Mouse (Mus musculus) frontal cortex, postnatal 10 days (tissue): ENCODE measurements around the gene Pskh1.

Experiments used
- DNase-seq, 2 experiments: peaks; one replicate each; pipeline ENCODE4 v3.0.0; 2022; ENCODE audit warnings: low spot score in 2 of 2, mixed read lengths in 1 of 2

The Pskh1 gene

DNA sequence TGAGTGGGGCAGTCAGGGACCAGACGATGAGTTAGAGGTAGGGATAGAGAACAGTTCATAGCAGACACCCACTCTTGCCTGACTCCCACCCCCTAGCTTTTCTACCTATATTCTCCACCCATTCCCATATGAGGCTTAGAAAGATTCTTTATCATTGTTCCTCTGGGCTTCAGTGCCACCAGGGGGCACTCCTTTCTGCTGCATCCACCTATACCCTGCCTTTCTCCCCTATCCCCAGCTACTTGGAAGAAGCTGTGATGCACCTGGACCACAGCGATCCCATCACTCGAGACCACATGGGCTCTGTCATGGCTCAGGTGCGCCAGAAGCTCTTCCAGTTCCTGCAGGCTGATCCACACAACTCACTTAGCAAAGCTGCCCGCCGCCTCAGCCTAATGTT is 7.8 kb upstream of the Pskh1 start:
- peak in 1 of 2 experiments; percentile 36 for DNase-seq

DNA sequence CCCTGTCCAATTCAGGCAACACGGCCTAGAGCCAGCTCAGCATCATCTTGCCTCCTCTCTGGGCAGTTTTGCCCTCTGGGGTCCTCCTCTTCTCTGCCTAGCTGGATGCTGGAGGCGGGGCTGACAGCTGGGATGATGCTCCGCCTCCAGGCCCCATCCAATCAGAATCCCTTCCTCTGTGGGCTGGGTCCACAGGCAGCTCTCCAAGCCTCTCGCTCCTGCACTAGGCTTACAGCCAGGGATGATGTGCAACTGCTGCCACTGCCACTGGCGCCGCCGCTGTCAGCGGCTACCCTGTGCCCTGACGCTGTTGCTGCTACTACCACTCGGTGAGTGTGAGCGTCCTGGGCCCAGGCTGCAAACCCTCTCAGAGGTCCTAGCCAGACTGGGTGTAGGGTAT is 6.9 kb upstream of the Pskh1 start, which contains the start of gene Nrn1l:
Nrn1l (plus strand) TSS at position 229 of the 400 bp plus-strand sequence.
- DNase-seq, result peak; percentile 72 to 78

- DNase-seq, result no peak
These were observed 2.3 kb upstream of the Pskh1 start for GRCm38 (mm10) chr8:105897801-105898480.

GRCm38 (mm10) chr8:105900941-105901616 is 838 bp downstream of the Pskh1 start:
- DNase-seq, result no peak

- DNase-seq, result no peak
These were observed 19.1 kb downstream of the Pskh1 start for GRCm38 (mm10) chr8:105919390-105919789.

GRCm38 (mm10) chr8:105925123-105925522 is 24.9 kb downstream of the Pskh1 start:
- DNase-seq, result no peak

DNA sequence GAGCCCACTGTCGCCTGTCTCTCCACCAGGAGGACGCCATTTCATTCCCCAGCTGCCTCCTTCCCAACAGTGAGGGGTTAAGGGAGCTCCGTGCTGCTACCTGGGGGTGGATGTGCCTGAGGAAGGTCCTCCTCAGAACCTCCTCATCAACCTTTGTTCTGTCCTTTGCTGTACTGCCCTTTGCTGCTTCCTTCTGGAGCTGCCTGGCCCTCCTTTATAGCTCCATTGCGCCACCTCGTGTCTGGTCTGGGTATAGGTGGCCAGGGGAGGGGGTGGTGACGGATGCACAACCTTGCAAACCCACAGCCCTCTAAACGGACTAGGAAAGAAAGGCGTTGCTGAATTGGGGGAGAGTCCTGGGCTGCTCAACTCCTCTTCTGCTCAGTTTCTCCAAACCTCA is 30.4 kb downstream of the Pskh1 start:
- peak in 1 of 2 experiments; percentile 76 for DNase-seq

DNA sequence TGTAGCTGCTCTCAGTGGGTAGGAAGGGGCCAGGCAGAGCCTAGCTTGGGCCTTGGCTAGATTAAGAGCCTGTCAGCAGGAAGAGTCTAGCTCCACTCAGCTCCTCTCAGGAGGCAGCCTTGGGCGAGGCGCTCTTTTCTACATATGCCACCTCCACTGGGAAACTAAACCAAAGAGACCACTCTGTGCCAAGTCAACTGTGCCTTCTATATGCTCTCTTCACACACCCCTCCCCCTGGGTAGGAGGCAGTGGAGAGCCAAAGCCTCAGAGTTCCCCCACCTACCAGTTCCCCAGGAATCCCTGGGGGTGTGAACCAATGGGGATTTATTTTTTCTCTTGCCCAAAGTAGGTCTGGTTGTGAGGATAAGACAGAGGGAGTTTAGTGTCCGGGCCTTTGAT is 31.0 kb downstream of the Pskh1 start:
- DNase-seq, result no peak

GRCm38 (mm10) chr8:105932525-105932924 is 32.3 kb downstream of the Pskh1 start:
- no peak for DNase-seq

DNA sequence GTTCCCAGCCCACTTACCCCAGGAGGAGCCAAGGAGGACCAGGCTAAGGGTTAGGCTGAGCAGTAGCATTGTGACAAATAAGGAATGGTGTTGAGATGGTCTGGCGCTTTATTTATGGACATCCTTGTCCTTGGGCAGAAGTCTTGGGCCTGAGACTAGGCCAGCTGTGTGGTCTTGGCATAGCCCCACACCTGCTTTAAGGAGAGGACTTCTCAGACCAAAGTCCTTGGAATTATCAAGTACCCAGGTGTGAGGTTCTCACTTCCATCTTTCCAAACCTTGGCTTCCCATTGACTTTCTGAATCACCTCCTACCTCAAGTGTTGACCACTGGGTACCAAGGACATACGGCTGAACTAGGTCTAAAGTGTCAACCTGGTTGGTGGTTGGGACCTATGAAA is 33.5 kb downstream of the Pskh1 start, which contains the start of gene Ctrl:
Ctrl (minus strand) TSS at position 101 of the 400 bp plus-strand sequence.
- DNase-seq, result no peak

DNA sequence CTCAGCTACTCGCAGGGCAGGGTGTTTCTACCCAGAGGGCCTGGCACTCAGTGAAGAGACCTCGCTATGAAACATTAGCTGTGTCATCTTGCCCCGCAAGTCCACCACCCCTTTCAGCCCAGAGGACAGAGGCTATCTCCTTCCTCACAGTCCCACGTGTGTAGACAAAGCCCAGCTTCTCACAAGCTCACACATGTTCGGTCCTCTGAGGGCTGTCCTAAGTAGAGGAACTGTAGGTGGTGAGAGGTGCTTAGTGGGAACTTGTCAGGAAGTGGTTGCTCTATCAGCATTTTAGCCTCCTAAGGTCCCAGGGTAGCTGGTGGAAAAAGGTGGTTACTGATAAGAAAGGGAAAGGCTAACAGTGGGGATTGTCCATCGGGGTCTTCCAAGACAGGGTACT is 34.9 kb downstream of the Pskh1 start:
- no peak for DNase-seq

GRCm38 (mm10) chr8:105935863-105936603 is 35.8 kb downstream of the Pskh1 start:
- no peak for DNase-seq

- peak; percentile 82 to 85 for DNase-seq
These were observed 36.7 kb downstream of the Pskh1 start for GRCm38 (mm10) chr8:105936866-105937475.

DNA sequence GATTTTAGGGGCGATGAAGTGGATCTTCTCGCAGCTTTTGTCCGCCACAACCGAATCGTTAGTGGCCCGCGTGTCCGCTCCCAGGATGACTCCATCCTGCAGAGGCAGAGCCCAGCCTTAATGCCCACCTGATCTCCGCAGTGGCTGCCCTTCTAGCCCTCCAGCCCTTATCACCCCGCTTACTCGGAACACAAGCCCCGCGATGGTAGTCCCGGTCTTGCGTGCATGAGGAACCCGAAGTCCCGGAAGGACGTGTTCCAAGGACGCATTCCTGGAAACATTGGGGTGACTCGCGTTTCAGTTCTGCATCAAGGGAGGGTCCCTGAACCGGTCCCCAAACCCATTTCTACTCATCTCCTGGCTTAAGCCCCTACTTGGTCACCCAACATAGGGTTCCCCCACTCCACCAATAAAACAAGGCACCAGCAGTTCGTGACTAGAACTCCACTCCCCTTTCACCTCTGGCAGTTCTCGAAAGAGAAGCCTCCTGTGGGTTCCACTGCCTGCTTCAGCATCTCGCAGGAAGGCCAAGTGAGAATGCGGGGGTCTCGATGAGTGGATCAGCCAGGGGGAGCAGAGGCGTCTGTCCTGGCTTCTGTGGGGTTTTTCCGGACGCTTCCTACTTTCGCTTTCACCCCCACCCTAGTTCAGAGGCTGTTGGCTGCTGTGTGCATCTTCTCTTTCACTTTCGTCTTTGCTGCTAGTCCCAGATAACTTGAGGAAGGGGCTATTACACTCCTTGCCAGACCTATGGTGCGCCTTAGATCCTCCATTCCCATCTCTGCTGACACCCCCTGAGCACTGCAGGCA is 37.5 kb downstream of the Pskh1 start:
- DNase-seq, result no peak

- no peak for DNase-seq
These were observed 38.0 kb downstream of the Pskh1 start, which contains the start of gene Psmb10 for GRCm38 (mm10) chr8:105938306-105938669. Psmb10 (minus strand) TSS chr8:105938444.

GRCm38 (mm10) chr8:105942026-105942425 is 41.8 kb downstream of the Pskh1 start:
- no peak for DNase-seq

GRCm38 (mm10) chr8:105942542-105942941 is 42.3 kb downstream of the Pskh1 start:
- DNase-seq, result no peak

DNA sequence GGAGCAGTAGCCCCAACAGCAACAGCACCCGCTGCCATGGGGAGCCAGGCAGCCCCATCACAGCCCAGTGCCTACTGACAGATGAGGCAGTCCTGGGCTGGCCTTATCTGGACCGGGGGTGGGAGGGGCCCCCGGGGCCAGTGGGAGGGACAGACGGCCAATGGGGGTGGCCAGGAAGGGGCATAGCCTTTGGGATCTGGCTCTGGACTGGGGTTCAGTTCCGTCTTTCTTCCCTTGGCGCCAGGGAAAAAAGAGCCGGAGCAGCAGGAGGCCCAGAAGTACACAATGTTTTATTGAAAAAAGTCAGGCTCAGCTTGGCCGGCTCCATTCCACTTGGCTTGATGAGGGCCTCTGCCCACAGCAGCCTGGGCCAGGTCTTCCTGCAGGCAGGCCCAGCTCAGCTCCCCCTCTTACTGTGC is 43.1 kb downstream of the Pskh1 start, which contains the start of gene Lcat:
Lcat (minus strand) TSS at position 62 of the 419 bp plus-strand sequence.
- no peak for DNase-seq

DNA sequence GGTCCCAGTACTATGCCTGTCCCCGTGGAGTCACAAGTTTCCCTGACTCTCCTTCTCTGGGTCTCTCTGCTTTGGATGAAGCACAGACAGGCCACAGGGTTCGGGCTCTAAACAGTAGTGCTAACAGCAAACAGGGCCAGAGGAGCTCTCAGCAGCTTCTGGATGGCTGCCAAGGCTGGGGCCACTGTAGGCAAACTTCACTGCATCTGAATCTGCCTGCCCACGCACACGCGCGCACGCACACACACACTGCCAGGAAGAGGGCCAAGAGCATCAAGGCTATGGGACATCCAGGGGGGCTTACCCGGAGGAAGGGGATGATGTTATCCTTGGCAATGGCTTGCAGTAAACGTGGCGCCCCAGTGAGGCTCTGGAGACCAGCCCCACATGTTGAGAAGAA is 49.1 kb downstream of the Pskh1 start:
- DNase-seq, result peak; percentile 64 to 69

GRCm38 (mm10) chr8:105951057-105951659 is 50.9 kb downstream of the Pskh1 start:
- peak in 1 of 2 experiments; percentile 56 for DNase-seq

- no peak for DNase-seq
These were observed 56.3 kb downstream of the Pskh1 start for GRCm38 (mm10) chr8:105956556-105956955.
